Mouse (Mus musculus) brain, embryonic 14.5 days (tissue): ENCODE measurements around the gene Psmc1.

Experiments
- CTCF ChIP-seq: fragments of 200-500 bp; IDR thresholded peaks from 2 replicates; pipeline ENCODE4 v1.5.1; 2012; ENCODE audit warnings: inconsistent platforms, mild to moderate bottlenecking, moderate library complexity, borderline replicate concordance; ENCODE audit not compliant: insufficient read depth, insufficient read length; ENCODE audit errors: extremely low read depth
- POLR2A ChIP-seq: fragments of 200-500 bp; IDR thresholded peaks from 2 replicates; pipeline ENCODE4 v1.6.1; 2012; ENCODE audit warnings: mild to moderate bottlenecking, inconsistent platforms, borderline replicate concordance; ENCODE audit not compliant: poor library complexity, insufficient read depth, insufficient read length, severe bottlenecking; ENCODE audit errors: extremely low read depth

GRCm38 (mm10) chr12:100089265-100089664, 20.7 kb upstream of the Psmc1 start:
- TF ChIP-seq CTCF: no peak
- TF ChIP-seq POLR2A: no peak
